Mouse (Mus musculus): ENCODE results near the gene Tial1. TPM values are rescaled to one million over a fixed set of nuclear protein-coding genes. Genes with fewer than 3 reads are reported as not detected.

Gene Tial1
- polyA plus RNA-seq, 1 experiment from 2014 or later = 37.1 TPM

DNA sequence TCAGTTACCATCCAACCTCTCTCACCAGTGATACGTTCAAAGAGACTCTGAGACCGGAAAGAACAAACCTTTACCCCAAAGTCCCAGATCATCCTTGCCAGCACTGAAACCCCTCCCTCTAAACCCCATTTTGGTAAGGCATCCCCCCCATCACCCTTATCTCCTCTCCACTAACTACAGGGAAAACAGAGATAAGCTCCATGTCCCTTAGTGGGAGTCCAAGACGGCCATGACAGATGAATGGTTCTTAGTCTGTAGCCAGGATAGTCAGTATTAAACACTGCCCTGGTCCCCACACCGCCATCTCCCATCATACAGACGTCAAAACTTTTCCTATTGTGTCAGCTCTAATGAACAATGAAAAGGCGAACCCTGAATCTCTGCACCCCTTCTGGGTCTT, 57.5 kb downstream of the Tial1 start:
- no peak overlapping the region for H3K27ac ChIP-seq
- H3K4me2 ChIP-seq (replicated peaks) = no peak overlapping the region
- no peaks in the 10 kb centered on the region for H3K9me3 ChIP-seq (ENCODE audit: control insufficient read depth, low read length)
- H3K36me3 ChIP-seq (replicated peaks; ENCODE audit: control insufficient read depth, insufficient read depth) = no peaks in the 10 kb centered on the region
- ATAC-seq (ENCODE audit: low FRiP score) = no peak
- no peak for DNase-seq (ENCODE audit: low spot score)
- WGBS = 88% methylated on average over 6 of the region's 6 CpGs
- H3K9ac ChIP-seq = no peak overlapping the region
- H3K4me1 ChIP-seq (replicated peaks; ENCODE audit: control insufficient read depth, insufficient read depth, low read length) = no peaks in the 10 kb centered on the region
- H3K4me3 ChIP-seq (replicated peaks; ENCODE audit: low read length) = no peak overlapping the region
- no peaks in the 10 kb centered on the region for H3K27me3 ChIP-seq (ENCODE audit: control insufficient read depth, insufficient read depth, low read length)

DNA sequence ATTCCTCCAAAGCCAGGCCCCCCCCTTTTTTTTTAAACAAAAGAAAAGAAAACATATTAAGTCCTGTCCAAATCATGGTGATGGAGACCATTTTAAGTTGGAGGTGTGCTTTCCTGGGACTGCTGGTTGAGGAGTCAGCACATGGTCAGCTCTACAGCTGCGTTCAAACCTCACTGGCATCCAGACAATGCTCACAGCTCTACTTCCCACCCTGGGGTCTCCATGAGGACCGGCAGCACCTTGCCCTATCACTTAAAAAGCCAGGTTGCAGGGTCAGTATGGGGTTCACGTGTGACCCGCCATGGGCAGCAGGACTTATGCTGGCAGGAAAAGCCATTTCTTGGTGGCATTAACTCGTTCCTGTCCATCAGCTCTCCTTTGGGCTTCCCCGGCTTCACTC, 57.9 kb downstream of the Tial1 start:
- Histone ChIP-seq H3K9me3 (ENCODE audit: control insufficient read depth, low read length) (no peaks in the 10 kb centered on the region), H3K36me3 (replicated peaks; ENCODE audit: control insufficient read depth, insufficient read depth) (no peaks in the 10 kb centered on the region), H3K27ac (no peak overlapping the region), H3K4me2 (replicated peaks) (no peak overlapping the region), H3K27me3 (ENCODE audit: control insufficient read depth, insufficient read depth, low read length) (no peaks in the 10 kb centered on the region), H3K4me1 (replicated peaks; ENCODE audit: control insufficient read depth, insufficient read depth, low read length) (no peaks in the 10 kb centered on the region), H3K4me3 (replicated peaks; ENCODE audit: low read length) (no peak overlapping the region), H3K9ac (no peak overlapping the region)
- DNase-seq (ENCODE audit: low spot score) (no peak), ATAC-seq (ENCODE audit: low FRiP score) (no peak)
- WGBS = 88% methylated on average over 6 of the region's 6 CpGs

DNA sequence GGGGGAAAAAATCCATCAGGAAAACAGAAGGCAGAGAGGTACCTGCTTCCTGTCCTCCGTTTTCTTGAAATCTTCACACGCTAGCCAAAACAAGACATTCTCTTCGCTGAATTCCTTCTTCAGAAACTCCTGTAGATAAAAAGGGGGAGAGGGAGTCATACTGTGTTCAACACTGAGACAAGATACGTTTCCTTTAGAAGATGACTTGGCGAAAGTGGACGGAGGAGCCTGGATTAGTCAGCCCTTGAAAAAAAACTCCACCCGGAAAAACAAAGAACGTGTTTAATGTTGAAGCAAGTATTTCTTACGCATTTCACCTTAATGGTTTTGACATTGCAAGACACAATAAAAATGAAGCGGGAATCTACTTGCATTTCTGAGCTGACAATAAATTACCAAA, 58.4 kb downstream of the Tial1 start:
- DNase-seq (ENCODE audit: low spot score) (no peak), ATAC-seq (ENCODE audit: low FRiP score) (no peak)
- no peaks in the 10 kb centered on the region for H3K36me3 ChIP-seq (replicated peaks; ENCODE audit: control insufficient read depth, insufficient read depth)
- no peak overlapping the region for H3K4me2 ChIP-seq (replicated peaks)
- H3K9ac ChIP-seq = no peak overlapping the region
- no peak overlapping the region for H3K27ac ChIP-seq
- no peaks in the 10 kb centered on the region for H3K9me3 ChIP-seq (ENCODE audit: control insufficient read depth, low read length)
- H3K4me1 ChIP-seq (replicated peaks; ENCODE audit: control insufficient read depth, insufficient read depth, low read length) = no peaks in the 10 kb centered on the region
- WGBS = 86% methylated on average over 10 of the region's 10 CpGs
- H3K27me3 ChIP-seq (ENCODE audit: control insufficient read depth, insufficient read depth, low read length) = no peaks in the 10 kb centered on the region
- no peak overlapping the region for H3K4me3 ChIP-seq (replicated peaks; ENCODE audit: low read length)

DNA sequence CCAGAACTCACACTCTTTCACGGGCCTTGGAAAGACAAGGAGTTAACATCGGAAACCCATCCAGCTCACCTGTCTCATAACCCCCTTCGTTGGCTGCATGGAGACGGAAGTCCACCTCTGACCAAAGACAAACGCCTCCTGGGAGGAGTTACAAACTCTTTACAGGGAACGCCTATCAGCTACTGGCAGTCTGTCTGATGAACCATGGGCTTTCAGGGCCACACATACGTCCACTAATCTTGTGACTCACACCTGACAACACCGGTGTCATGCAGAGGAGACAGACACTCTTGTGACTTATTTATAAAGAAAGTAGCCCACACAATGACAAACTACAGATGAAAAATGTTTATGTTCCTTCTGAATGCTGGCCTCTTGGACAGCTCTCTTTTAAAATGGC, 58.9 kb downstream of the Tial1 start:
- no peaks in the 10 kb centered on the region for H3K4me1 ChIP-seq (replicated peaks; ENCODE audit: control insufficient read depth, insufficient read depth, low read length)
- no peaks in the 10 kb centered on the region for H3K9me3 ChIP-seq (ENCODE audit: control insufficient read depth, low read length)
- H3K9ac ChIP-seq = no peak overlapping the region
- no peak for DNase-seq (ENCODE audit: low spot score)
- no peak overlapping the region for H3K4me3 ChIP-seq (replicated peaks; ENCODE audit: low read length)
- no peak overlapping the region for H3K27ac ChIP-seq
- H3K4me2 ChIP-seq (replicated peaks) = no peak overlapping the region
- no peaks in the 10 kb centered on the region for H3K36me3 ChIP-seq (replicated peaks; ENCODE audit: control insufficient read depth, insufficient read depth)
- 90% methylated on average over 8 of the region's 8 CpGs for WGBS
- no peaks in the 10 kb centered on the region for H3K27me3 ChIP-seq (ENCODE audit: control insufficient read depth, insufficient read depth, low read length)
- no peak for ATAC-seq (ENCODE audit: low FRiP score)

DNA sequence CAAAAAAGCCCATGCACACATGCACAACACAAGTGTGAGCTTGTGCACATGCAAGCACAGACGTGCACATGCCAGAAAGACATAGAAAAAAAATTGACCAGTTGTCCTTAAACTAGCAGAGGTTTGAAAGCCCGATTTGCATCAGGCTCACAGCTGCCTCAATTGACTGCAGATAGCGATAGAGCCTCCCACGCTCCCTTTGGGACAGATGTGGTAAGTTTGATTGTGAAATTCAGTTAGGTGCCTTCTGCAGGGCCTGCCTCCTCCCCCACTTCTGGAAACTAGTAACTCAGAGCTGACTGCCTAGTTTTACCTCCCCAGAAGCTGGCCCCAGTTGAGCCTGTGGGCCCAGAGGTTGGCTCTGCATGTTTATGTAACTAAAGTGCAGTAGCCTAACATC, 62.9 kb downstream of the Tial1 start:
- no peaks in the 10 kb centered on the region for H3K27me3 ChIP-seq (ENCODE audit: control insufficient read depth, insufficient read depth, low read length)
- no peak overlapping the region for H3K9ac ChIP-seq
- no peak for ATAC-seq (ENCODE audit: low FRiP score)
- H3K9me3 ChIP-seq (ENCODE audit: control insufficient read depth, low read length) = no peaks in the 10 kb centered on the region
- H3K4me3 ChIP-seq (replicated peaks; ENCODE audit: low read length) = no peak overlapping the region
- H3K36me3 ChIP-seq (replicated peaks; ENCODE audit: control insufficient read depth, insufficient read depth) = no peaks in the 10 kb centered on the region
- H3K4me1 ChIP-seq (replicated peaks; ENCODE audit: control insufficient read depth, insufficient read depth, low read length) = no peaks in the 10 kb centered on the region
- no peak overlapping the region for H3K27ac ChIP-seq
- no peak for DNase-seq (ENCODE audit: low spot score)
- WGBS = 78% methylated on average over 4 of the region's 4 CpGs
- H3K4me2 ChIP-seq (replicated peaks) = no peak overlapping the region

DNA sequence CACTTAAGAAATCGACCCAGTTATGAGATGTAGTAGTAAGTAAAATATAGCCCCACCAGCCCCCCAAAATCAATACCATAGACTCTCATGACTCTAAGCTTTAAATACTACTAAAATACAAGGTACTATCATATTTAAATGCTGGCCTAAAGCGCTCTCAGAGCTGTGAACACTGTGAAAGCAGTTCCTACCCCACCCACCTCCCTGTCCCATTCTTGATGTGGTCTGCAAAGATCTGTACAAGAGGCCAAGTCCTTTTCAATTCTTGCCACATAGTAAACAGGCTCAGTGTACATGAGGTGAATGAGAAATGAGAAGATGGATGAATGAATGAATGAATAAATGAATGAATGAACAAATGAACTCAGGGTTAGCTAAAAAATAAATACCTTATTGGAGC, 64.5 kb downstream of the Tial1 start:
- Histone ChIP-seq H3K9me3 (ENCODE audit: control insufficient read depth, low read length) (no peaks in the 10 kb centered on the region), H3K4me3 (replicated peaks; ENCODE audit: low read length) (no peak overlapping the region), H3K4me2 (replicated peaks) (no peak overlapping the region), H3K36me3 (replicated peaks; ENCODE audit: control insufficient read depth, insufficient read depth) (no peaks in the 10 kb centered on the region), H3K4me1 (replicated peaks; ENCODE audit: control insufficient read depth, insufficient read depth, low read length) (no peaks in the 10 kb centered on the region), H3K9ac (no peak overlapping the region), H3K27ac (no peak overlapping the region), H3K27me3 (ENCODE audit: control insufficient read depth, insufficient read depth, low read length) (no peaks in the 10 kb centered on the region)
- ATAC-seq (ENCODE audit: low FRiP score) (no peak), DNase-seq (ENCODE audit: low spot score) (no peak)
- WGBS = 79% methylated on average over 2 of the region's 2 CpGs

DNA sequence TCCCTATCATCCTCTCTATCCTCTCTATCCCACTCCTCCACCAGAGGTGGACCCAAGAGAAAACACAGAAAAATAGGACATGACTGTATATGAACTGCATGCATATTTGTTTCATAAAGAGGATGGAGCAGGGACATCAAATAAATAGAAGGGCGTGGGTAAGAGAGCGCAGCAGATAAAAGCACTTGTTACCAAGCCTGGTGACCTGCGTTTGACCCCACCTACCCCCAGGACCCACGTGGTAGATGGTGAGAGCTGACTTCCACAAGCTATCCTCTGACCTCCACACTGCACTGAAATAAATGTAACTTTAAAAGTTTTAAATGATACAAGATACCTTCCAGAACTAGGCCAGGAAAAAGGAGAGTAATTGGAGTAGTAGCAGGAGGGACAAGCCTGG, 67.8 kb downstream of the Tial1 start:
- Histone ChIP-seq H3K27me3 (ENCODE audit: control insufficient read depth, insufficient read depth, low read length) (no peaks in the 10 kb centered on the region), H3K4me2 (replicated peaks) (no peak overlapping the region), H3K9ac (no peak overlapping the region), H3K27ac (no peak overlapping the region), H3K4me3 (replicated peaks; ENCODE audit: low read length) (no peak overlapping the region), H3K36me3 (replicated peaks; ENCODE audit: control insufficient read depth, insufficient read depth) (no peaks in the 10 kb centered on the region), H3K9me3 (ENCODE audit: control insufficient read depth, low read length) (no peaks in the 10 kb centered on the region), H3K4me1 (replicated peaks; ENCODE audit: control insufficient read depth, insufficient read depth, low read length) (no peaks in the 10 kb centered on the region)
- DNase-seq (ENCODE audit: low spot score) = no peak
- WGBS = 66% methylated on average over 4 of the region's 4 CpGs
- no peak for ATAC-seq (ENCODE audit: low FRiP score)

DNA sequence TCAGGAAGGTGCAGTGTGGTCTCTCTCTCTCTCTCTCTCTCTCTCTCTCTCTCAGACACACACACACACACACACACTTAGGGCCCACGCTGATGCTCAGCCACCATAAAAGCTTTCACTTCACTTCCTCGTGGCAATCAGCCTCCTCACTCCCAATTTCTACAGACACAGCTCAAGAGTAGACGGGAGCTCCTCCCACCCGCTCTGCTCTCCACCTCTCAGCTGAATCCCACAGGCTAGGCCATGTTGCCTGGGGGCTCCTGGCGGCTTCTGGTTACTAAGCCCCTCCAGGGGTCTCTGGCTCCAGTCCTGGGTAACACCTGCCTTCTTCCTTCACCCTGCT, 68.6 kb downstream of the Tial1 start:
- Histone ChIP-seq H3K4me2 (replicated peaks) (no peak overlapping the region), H3K4me1 (replicated peaks; ENCODE audit: control insufficient read depth, insufficient read depth, low read length) (no peaks in the 10 kb centered on the region), H3K4me3 (replicated peaks; ENCODE audit: low read length) (no peak overlapping the region), H3K27ac (no peak overlapping the region), H3K27me3 (ENCODE audit: control insufficient read depth, insufficient read depth, low read length) (no peaks in the 10 kb centered on the region), H3K36me3 (replicated peaks; ENCODE audit: control insufficient read depth, insufficient read depth) (no peaks in the 10 kb centered on the region), H3K9ac (no peak overlapping the region), H3K9me3 (ENCODE audit: control insufficient read depth, low read length) (no peaks in the 10 kb centered on the region)
- ATAC-seq (ENCODE audit: low FRiP score) (no peak), DNase-seq (ENCODE audit: low spot score) (no peak)
- 47% methylated on average over 5 of the region's 5 CpGs for WGBS

DNA sequence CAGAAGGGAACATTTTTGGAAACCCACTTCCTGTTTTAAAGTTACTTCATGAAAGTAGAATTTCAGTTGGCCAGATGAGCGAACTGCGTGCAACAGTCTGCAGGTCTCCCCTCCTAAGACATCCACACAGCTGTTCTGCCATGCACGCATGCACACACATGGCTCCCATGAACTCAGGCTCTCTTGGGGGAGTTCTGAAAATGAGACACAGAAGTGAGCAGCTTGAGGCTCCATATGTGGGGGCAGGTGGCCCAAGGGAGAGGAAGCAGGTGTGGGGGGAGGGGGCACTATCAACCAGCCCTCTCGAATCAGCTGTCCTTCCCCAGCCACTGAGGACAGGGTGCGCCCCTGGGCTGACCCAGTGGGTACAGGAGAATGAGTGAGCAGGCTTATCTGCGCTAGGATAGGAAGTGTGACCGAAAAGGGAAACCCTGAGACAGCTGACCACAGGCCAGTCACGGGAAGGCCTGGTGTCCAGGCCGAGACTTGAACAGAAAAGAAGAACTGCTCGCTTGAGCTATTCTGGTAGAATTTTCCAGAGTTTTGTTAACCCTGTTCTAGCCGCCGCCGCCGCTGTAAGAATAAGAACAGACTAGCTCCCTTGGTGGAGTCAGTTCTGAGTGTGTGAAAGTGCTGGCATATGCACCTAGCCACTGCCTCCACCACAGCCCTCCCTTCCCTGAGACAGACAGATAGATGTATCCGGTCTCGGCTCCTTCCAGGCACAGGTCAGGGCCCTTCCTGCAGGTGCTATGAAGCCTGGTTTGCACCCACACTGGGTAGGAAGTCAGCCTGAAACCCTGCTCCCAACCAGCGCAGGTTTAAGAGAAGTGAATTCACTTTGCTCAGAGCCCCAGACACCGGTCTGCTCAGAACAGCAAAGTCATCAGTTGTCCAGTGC, 69.2 kb downstream of the Tial1 start:
- no peak for DNase-seq (ENCODE audit: low spot score)
- Histone ChIP-seq H3K4me3 (replicated peaks; ENCODE audit: low read length) (no peak overlapping the region), H3K27me3 (ENCODE audit: control insufficient read depth, insufficient read depth, low read length) (no peaks in the 10 kb centered on the region), H3K9me3 (ENCODE audit: control insufficient read depth, low read length) (no peaks in the 10 kb centered on the region), H3K36me3 (replicated peaks; ENCODE audit: control insufficient read depth, insufficient read depth) (no peaks in the 10 kb centered on the region), H3K9ac (no peak overlapping the region), H3K4me2 (replicated peaks) (no peak overlapping the region), H3K4me1 (replicated peaks; ENCODE audit: control insufficient read depth, insufficient read depth, low read length) (no peaks in the 10 kb centered on the region), H3K27ac (no peak overlapping the region)
- ATAC-seq (ENCODE audit: low FRiP score) = no peak
- 84% methylated on average over 18 of the region's 18 CpGs for WGBS

All from hindbrain, embryonic 14.5 days (tissue).